Mouse (Mus musculus): ENCODE data around the gene Foxa1.

Gene Foxa1

GRCm38 (mm10) chr12:57546415-57547201, at the start of gene Foxa1:
Foxa1 (minus strand) TSS chr12:57546916.
- no peak for DNase-seq (ENCODE audit: low spot score in 2 of 2)

DNA sequence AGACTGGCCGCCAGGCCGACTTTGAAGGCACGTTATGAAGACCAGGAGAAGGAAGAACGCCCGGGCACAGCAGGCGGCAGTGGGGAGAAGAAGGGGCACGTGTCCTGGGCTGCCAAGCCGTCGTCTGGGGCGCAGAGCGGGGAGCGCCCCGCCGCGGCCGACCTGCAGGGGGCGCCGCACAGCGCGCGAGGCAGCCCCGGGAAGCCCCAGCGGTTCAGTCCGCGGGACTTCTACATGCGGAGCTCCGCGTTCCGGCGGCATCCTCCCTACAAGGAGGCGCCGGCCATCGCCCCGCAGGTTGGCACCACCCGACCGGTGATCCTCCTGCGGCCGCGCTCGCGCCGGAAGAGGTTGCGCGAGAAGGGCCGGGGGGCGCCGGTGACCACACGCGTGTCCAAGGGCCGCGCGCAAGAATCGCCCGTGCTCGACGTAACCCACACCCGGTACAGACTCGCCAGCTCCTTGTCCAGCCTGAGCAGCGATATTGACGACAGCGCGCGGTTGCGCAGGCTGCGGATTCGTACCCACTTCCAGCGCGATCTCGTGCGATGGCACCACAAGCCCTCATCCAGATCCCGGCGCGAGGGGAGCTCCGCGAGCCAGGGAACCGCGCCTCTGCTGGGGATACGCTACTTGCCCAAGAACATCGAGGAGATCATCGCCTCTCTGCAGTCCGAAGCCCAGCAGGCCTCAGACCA, 29.4 kb upstream of the Foxa1 start:
- peak; percentile 6 to 42 for DNase-seq (ENCODE audit: low spot score in 2 of 2)

- no peak for DNase-seq (ENCODE audit: low spot score in 2 of 2)
These were observed 25.7 kb upstream of the Foxa1 start for GRCm38 (mm10) chr12:57572415-57572814.

DNA sequence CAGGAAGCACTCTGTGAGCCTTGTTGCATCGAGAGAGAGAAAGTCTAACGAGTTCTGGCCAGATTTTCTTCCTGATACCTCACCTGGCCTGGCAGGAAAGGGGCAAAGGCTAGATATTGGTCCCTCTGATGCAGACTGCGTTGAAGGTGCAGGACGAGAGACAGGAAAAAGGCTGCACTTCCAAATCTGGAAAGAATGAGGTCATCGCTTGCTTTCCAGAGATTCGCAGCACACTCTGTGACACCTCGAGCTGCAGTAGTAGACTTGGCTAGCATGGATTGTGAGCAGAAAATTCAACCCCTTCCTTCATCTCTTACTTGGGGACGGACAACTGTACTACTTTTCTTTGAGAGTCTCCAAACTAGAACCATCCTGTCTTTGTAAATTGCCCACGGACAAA, 25.1 kb upstream of the Foxa1 start:
- DNase-seq (ENCODE audit: low spot score in 2 of 2) = no peak

GRCm38 (mm10) chr12:57563909-57564308, 17.2 kb upstream of the Foxa1 start, which contains the start of gene Ttc6:
Ttc6 (plus strand) TSS chr12:57564113.
- no peak for DNase-seq (ENCODE audit: low spot score in 2 of 2)

DNA sequence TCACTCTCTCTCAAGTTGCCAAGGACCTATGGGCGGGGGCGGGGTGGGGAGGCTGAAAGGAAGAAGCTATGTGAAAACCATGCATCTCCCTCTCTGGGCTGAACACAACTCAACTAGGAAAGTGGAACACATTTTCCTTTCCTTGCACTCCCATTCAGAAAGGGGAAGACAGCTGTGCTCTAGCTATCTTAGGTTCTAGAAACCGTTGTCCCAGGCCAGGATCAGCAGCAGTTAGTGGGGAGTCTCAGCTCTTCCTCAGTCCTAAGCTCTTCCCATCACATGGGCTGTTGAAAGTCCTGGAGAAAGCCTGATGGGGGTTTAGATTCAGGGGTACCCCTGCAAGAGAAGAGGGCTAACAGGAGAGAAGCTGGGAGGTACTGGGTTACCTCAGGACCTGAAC, 7.4 kb upstream of the Foxa1 start:
- no peak for DNase-seq (ENCODE audit: low spot score in 2 of 2)

DNA sequence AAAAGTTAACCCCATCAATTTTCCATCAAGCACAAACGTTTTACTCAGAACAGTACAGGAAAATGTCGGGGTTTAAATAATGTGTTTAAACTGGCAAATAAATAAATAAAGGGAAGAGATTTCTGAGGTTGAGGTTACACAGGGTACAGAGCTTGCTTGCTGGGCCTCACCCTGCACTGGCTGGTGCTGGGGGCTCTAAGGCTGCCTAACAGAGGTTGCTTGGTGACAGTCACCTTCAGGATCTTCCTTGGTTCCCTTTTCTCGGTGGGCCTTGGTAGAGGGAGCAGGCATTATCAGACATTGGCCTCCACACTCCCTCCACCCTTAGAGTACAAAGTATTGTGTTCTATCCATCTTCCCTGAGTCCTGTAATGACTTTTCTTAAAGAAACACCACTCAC, 5.6 kb upstream of the Foxa1 start:
- no peak for DNase-seq (ENCODE audit: low spot score in 2 of 2)

DNA sequence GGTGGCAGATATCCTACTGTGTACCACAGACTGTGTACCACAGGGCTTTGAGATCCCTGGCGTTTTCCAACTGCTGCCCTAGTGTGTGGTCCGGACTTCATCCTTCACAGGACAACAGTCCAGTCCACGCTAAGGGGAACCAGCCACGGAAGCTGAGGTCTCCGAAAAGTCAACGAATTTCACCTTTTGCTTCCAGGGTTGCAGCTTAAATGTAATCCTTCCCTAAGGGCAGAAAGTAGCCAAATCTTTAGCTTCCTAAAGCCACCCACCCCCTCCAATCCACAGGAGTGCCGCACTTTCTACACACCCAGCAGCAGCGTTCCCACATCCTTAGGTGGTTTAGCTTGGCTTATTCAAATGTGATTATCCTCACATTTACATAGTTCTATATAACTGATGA, 4.2 kb upstream of the Foxa1 start:
- no peak for DNase-seq (ENCODE audit: low spot score in 2 of 2)

DNA sequence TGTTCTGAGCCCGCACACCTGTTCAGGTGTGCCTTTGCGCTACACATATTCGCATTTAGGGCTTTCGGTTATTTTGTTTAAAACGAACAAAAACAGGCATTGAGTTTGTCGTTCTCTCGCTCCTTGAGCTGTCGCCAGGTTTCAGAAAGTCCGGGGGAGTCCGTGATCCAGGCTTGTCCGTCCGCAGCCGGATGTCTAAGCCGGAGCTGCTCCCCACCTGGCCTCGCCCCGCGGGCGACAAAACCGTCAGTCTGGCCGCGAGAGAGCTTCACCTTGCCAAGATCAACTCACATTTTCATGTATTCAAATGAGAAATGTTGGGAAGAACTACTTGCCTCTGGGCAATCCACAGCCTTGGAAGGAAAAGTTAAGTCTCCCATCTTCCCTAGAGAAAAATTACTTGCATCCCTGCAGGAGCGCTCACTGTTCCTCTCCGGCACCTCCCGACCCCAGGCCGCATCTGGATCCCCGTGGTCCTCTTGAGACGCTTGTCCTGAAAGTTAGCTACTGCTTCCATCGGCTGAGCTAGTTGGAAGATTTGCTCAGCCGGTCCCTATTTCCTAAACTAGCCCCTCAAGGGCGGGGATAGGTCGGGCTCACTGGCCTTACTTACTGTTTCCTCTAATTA, 3.6 kb upstream of the Foxa1 start:
- DNase-seq (ENCODE audit: low spot score in 2 of 2) = no peak

DNA sequence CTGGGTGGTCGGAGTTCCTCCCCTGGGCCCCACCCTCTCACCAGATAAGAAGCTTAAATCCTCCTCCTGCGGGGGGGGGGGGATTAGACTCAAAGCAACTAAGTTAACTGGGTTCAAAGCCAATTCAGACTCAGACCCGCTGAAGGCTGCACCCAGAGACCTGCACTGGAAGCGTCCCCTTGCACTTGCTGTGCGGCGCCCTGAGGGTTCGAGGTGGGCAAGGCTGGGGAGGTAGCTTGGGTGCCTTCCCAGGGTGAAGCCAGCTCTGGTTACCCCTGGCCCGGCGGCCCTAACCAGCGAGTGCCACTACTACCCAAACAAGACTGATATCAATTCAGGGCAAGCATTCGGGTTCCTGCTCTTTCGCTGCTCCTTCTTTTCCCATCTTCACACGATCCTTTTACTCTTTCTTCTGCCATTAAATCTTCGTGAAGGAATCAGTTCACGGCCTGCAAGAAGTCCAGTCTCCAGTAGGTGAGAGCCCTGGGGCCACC, 3.0 kb upstream of the Foxa1 start:
- DNase-seq (ENCODE audit: low spot score in 2 of 2) = no peak

DNA sequence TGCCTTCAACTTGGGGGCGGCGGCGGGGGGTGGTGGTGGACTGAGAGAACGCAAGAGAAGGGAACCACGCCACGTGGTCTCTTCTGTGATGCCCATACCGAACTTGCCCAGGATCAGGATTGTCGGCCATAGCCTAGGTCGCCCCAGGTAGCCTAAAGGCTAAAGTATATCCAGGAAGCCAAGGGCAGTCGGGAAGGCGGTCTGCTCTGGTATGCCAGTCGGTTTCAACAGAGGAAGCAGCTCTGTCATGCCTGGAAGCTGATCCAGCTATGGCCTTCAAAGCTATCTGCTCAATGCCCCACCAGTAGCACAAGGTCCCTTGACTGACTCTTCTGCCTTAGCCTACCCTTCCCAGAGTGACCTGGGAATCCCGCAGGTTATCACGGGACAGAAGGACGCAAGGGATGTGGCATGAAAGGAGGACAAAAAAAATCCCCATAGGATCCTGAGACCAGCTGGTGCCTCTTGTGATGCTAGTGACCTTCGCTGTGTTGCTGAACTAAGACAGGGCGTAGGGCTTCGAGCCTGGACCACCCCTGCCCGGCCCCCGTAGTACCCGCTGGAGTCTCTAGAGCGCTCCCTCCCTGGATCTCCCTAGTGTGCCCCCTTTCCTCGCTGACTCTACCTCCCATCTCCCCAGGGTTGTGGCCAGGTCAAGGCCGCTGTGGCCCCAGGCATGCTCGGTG, 2.4 kb upstream of the Foxa1 start:
- no peak for DNase-seq (ENCODE audit: low spot score in 2 of 2)

DNA sequence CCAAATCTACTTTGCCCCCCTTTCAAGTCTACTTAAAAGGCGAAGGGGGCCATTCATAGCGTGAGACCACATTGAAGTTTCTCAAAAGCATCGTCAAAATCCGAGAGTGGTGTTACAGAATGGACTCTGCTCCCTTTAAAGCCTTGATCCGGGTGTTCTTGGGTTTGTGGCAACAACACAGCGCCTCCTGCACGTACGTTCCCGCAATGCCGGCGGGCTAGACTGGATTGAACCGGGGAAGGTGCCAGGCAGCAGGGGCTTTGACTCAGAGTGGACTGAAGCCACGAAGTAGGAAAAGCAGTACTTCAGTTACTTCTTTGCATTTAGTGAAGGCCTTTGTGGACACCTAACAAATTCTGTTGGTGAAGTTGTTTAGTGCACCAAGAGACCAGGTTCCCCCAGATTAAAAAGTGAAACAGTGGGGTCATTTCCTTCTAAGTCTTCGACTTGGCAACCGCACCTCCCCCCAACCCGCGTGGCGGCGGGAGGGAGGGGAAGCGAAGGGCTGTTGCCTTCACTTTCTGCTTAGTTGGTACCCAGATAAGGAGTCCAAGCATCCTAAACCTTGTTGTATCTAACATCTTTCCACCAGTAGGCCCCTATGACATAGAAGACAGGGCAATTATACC, 1.8 kb upstream of the Foxa1 start:
- no peak for DNase-seq (ENCODE audit: low spot score in 2 of 2)

GRCm38 (mm10) chr12:57547890-57548289, 1.2 kb upstream of the Foxa1 start:
- DNase-seq (ENCODE audit: low spot score in 2 of 2) = no peak

- DNase-seq (ENCODE audit: low spot score in 2 of 2) = no peak
These were observed 1.1 kb downstream of the Foxa1 start for GRCm38 (mm10) chr12:57545371-57546241.

DNA sequence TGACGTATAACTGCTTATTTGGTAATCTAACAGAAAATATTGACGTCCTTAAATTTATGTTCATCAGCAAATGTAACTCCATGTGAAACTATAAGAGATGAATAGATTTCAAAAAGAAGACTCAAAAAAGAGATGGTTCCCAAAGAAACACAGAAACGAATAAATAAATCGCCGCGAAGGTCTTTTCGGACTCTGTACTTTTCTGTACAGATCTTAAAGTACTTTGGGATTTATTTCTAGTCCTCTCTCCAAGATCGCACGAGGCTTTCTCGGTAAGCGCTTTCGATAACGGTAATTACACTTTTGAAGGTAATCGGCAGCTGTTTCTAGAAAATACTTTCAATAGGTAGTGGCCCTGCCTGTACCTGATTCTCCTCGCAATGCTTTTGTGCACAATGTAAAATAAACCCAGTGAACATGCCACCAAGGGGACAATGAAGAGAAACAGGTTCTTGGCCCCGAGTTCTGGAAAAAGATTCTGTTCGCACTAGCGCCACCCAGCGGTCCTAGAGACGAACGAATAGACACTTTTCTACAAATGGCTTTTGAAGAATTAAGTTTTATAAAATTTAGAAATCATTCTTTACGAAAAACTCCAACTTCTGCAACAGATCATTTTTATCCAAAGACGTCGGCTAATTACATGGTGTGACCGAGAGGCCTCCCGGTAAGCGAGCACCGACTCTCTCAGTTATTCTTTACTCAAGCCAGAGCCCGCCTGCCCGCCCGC, 1.9 kb downstream of the Foxa1 start:
- peak in 1 of 2 experiments; percentile 32 for DNase-seq (ENCODE audit: low spot score in 2 of 2)

DNA sequence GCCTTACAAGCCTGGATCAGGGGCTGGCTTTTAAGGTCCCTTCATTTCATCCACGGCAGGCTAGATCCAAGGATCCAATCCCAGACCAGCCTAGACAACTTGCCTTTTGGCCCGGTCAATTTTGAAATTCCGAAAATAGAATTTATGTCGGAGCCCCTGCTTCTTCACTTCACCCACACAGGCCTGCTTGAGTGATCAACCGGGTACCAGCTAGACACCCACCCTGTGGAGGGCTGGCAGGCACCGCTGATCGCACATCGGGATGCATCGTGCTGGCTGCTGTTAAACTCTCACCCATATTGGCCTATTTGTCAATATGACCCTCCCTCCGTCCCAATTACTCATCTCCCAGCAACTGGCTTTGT, 3.1 kb downstream of the Foxa1 start:
- DNase-seq (ENCODE audit: low spot score in 2 of 2) = no peak

DNA sequence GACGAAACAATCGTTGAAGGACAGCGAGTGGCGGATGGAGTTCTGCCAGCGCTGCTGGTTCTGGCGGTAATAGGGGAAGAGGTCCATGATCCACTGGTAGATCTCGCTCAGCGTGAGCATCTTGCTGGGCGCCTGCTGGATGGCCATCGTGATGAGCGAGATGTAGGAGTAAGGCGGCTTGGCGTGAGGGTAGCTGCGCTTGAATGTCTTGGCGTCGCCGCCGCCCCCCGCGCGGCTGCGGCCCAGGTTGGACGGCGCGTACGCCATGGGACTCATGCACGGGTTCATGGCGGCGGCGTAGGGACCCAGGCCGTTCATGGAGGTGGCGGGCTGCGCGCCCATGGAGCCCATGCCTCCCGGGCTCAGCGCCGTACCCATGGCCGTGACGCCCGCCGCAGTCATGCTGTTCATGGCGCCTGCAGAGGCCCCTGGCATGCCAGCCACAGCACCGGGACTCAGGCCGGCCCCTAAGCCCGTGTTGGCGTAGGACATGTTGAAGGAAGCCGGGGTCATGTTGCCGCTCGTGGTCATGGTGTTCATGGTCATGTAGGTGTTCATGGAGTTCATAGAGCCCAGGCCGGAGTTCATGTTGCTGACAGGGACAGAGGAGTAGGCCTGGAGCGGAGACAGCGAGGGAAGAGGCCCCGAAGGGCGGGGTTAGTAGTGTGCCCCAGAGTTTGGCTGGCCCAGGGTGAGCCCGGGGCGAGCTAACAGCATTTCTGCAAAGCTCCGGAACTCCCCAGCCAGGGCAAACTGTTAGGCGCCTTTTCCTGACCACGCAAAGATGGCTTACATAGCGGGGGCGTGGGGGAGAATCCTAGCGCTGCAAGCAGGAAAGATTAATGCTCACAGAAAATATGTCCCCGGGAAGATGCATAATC, 3.7 kb downstream of the Foxa1 start:
- no peak for DNase-seq (ENCODE audit: low spot score in 2 of 2)

DNA sequence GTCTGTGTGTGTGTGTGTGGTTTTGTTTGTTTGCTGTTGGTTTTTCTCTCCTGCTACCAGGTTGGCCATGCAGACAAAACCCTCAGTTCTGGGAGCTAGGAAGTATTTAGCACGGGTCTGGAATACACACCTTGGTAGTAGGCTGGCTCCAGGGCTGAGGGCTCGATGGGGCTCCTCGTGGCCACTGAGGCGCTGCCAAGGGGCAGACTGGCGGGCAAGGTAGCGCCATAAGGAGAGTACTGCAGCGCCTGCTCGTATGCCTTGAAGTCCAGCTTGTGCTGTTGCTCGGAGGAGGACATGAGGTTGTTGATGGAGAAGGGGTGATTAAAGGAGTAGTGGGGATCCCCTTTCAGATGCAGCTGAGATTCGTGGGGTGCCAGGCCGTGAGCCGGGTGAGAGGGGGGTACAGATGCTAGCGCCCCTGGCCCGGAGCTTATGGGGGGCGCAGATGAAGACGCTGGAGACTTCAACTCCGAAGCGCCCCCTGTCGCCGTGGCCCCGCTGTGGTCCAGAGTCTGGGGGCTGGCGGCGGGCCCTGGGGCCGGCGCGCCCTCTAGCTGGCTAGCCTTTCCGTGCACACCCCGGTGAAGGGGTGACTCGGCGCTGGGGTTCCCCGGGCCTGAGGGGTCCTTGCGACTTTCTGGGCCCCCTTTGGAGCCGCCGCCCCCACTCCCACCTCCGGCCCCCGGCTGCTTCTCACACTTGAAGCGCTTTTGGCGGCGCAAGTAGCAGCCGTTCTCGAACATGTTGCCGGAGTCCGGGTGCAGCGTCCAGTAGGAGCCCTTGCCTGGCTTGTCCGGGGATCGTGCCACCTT, 4.6 kb downstream of the Foxa1 start:
- DNase-seq (ENCODE audit: low spot score in 2 of 2) = no peak

Measured in frontal cortex, postnatal 10 days (tissue).